Mouse (Mus musculus) hindbrain, embryonic 14.5 days (tissue): Measurements from ENCODE around the gene Eefsec. TPM values are rescaled to one million over a fixed set of nuclear protein-coding genes. Genes with fewer than 3 reads are reported as not detected.

ENCODE experiments used
- ATAC-seq: fragments of 200-750 bp; cut with Nextera tagmentation; 2 replicates; pipeline ENCODE4 v1.8.0; 2017; ENCODE audit warnings: moderate number of reproducible peaks, mild to moderate bottlenecking, moderate TSS enrichment, moderate library complexity; ENCODE audit not compliant: low FRiP score
- DNase-seq: peaks from one replicate; pipeline ENCODE4 v3.0.0-alpha.2; 2015; ENCODE audit warnings: low spot score
- H3K27ac ChIP-seq: fragments of 300-500 bp; sonication (generic); 2 replicates; pipeline ENCODE4 v1.5.1; 2014; ENCODE audit warnings: mild to moderate bottlenecking, moderate library complexity
- H3K27me3 ChIP-seq: fragments of 300-500 bp; sonication (generic); 2 replicates; pipeline ENCODE4 v1.6.1; 2014; ENCODE audit warnings: mild to moderate bottlenecking, low read length, mixed read lengths; ENCODE audit not compliant: control insufficient read depth, insufficient read depth
- H3K36me3 ChIP-seq: fragments of 300-500 bp; sonication (generic); replicated peaks from 2 replicates; pipeline ENCODE4 v1.6.1; 2014; ENCODE audit not compliant: control insufficient read depth, insufficient read depth
- H3K4me1 ChIP-seq: fragments of 300-500 bp; sonication (generic); replicated peaks from 2 replicates; pipeline ENCODE4 v1.6.1; 2014; ENCODE audit warnings: antibody characterized with exemption, low read length, mixed read lengths; ENCODE audit not compliant: control insufficient read depth, insufficient read depth
- H3K4me2 ChIP-seq: fragments of 300-500 bp; sonication (generic); replicated peaks from 2 replicates; pipeline ENCODE4 v1.6.1; 2014; ENCODE audit warnings: mild to moderate bottlenecking, moderate library complexity
- H3K4me3 ChIP-seq: fragments of 300-500 bp; sonication (generic); replicated peaks from 2 replicates; pipeline ENCODE4 v1.5.1; 2014; ENCODE audit warnings: mild to moderate bottlenecking, low read length
- H3K9ac ChIP-seq: fragments of 300-500 bp; sonication (generic); 2 replicates; pipeline ENCODE4 v1.6.1; 2014
- H3K9me3 ChIP-seq: fragments of 300-500 bp; sonication (generic); 2 replicates; pipeline ENCODE4 v1.6.1; 2016; ENCODE audit warnings: low read length; ENCODE audit not compliant: control insufficient read depth
- WGBS: fragments of 180-500 bp; shearing (Covaris S2); extraction: QIAGEN DNeasy Blood & Tissue Kit; methylation state at CpG from one replicate; pipeline ENCODE4 v1.1.7; 2014; 5-methylcytosine and 5-hydroxymethylcytosine counted together
- polyA plus RNA-seq: library from polyadenylated mRNA; unstranded; fragments of >200 nt; fragmentation: Nextera tagmentation; extraction: Ambion mirVana; gene quantifications from 2 replicates; pipeline ENCODE4 v1.2.1, GENCODE M21; 2014

Eefsec gene
- polyA plus RNA-seq, 1 experiment from 2014 or later, result 28.9 TPM

- H3K27ac ChIP-seq, result no peak overlapping the region
- H3K4me1 ChIP-seq, result no peaks in the 10 kb centered on the region
- H3K9me3 ChIP-seq, result no peaks in the 10 kb centered on the region
- ATAC-seq (no peak), DNase-seq (no peak)
- no peak overlapping the region for H3K4me3 ChIP-seq
- no peak overlapping the region for H3K9ac ChIP-seq
- H3K4me2 ChIP-seq, result no peak overlapping the region
- peaks cover 3% of the 10 kb centered on the region; the same call in 1 of the 2 replicates for H3K36me3 ChIP-seq
- H3K27me3 ChIP-seq, result no peaks in the 10 kb centered on the region
These were observed 88.1 kb downstream of the Eefsec start for GRCm38 (mm10) chr6:88358210-88358609.

GRCm38 (mm10) chr6:88355866-88356265 is 90.5 kb downstream of the Eefsec start:
- Histone ChIP-seq H3K4me3 (no peak overlapping the region), H3K4me2 (no peak overlapping the region), H3K4me1 (no peaks in the 10 kb centered on the region), H3K27me3 (no peaks in the 10 kb centered on the region), H3K27ac (no peak overlapping the region), H3K36me3 (peaks cover 3% of the 10 kb centered on the region; the same call in 1 of the 2 replicates), H3K9ac (no peak overlapping the region), H3K9me3 (no peaks in the 10 kb centered on the region)
- no peak for DNase-seq
- WGBS, result 85% methylated on average over 3 of the region's 3 CpGs
- no peak for ATAC-seq

GRCm38 (mm10) chr6:88352541-88352940 is 93.8 kb downstream of the Eefsec start:
- DNase-seq (no peak), ATAC-seq (no peak)
- Histone ChIP-seq H3K9ac (no peak overlapping the region), H3K27me3 (no peaks in the 10 kb centered on the region), H3K27ac (no peak overlapping the region), H3K4me3 (no peak overlapping the region), H3K9me3 (no peaks in the 10 kb centered on the region), H3K4me1 (no peaks in the 10 kb centered on the region), H3K36me3 (peaks cover 3% of the 10 kb centered on the region; the same call in 1 of the 2 replicates), H3K4me2 (no peak overlapping the region)
- WGBS, result 65% methylated on average over 4 of the region's 4 CpGs

- peaks cover 10% of the 10 kb centered on the region for H3K4me1 ChIP-seq
- H3K4me2 ChIP-seq, result no peak overlapping the region
- WGBS, result 97% methylated on average over 1 of the region's 1 CpGs
- ATAC-seq (no peak), DNase-seq (no peak)
- H3K9me3 ChIP-seq, result no peaks in the 10 kb centered on the region
- H3K27me3 ChIP-seq, result no peaks in the 10 kb centered on the region
- H3K27ac ChIP-seq, result no peak overlapping the region
- no peaks in the 10 kb centered on the region for H3K36me3 ChIP-seq
- H3K4me3 ChIP-seq, result no peak overlapping the region
- no peak overlapping the region for H3K9ac ChIP-seq
These were observed 99.6 kb downstream of the Eefsec start for GRCm38 (mm10) chr6:88346776-88347175.

- no peak overlapping the region for H3K27ac ChIP-seq
- H3K9ac ChIP-seq, result no peak overlapping the region
- no peak overlapping the region for H3K4me3 ChIP-seq
- H3K9me3 ChIP-seq, result no peaks in the 10 kb centered on the region
- DNase-seq, result no peak
- ATAC-seq, result no peak
- H3K27me3 ChIP-seq, result no peaks in the 10 kb centered on the region
- 49% methylated on average over 2 of the region's 2 CpGs for WGBS
- no peak overlapping the region for H3K4me2 ChIP-seq
- no peaks in the 10 kb centered on the region for H3K36me3 ChIP-seq
- H3K4me1 ChIP-seq, result peaks cover 10% of the 10 kb centered on the region
These were observed 101.0 kb downstream of the Eefsec start for GRCm38 (mm10) chr6:88345311-88345710.

GRCm38 (mm10) chr6:88343485-88344450 is 102.6 kb downstream of the Eefsec start:
- Histone ChIP-seq H3K27me3 (no peaks in the 10 kb centered on the region), H3K27ac (peak overlapping the region; percentile 45; the same call in 1 of the 2 replicates), H3K4me2 (0 out of 2 replicates have a peak overlapping the region, but pooled peaks have one; percentile 13), H3K4me1 (peaks cover 10% of the 10 kb centered on the region), H3K36me3 (no peaks in the 10 kb centered on the region), H3K9me3 (no peaks in the 10 kb centered on the region), H3K4me3 (no peak overlapping the region), H3K9ac (0 out of 2 replicates have a peak overlapping the region, but pooled peaks have one; percentile 9)
- 27% methylated on average over 7 of the region's 7 CpGs for WGBS
- ATAC-seq (peak; percentile 89), DNase-seq (peak; percentile 79)

GRCm38 (mm10) chr6:88342965-88343364 is 103.4 kb downstream of the Eefsec start:
- Histone ChIP-seq H3K36me3 (no peaks in the 10 kb centered on the region), H3K27me3 (no peaks in the 10 kb centered on the region), H3K27ac (peak overlapping the region; percentile 11; the same call in 1 of the 2 replicates), H3K9me3 (no peaks in the 10 kb centered on the region), H3K4me1 (peaks cover 10% of the 10 kb centered on the region), H3K9ac (0 out of 2 replicates have a peak overlapping the region, but pooled peaks have one; percentile 9), H3K4me2 (no peak overlapping the region), H3K4me3 (no peak overlapping the region)
- 88% methylated on average over 3 of the region's 3 CpGs for WGBS
- ATAC-seq, result no peak; the same call in 1 of the 2 replicates
- DNase-seq, result no peak

- no peak for DNase-seq
- H3K27ac ChIP-seq, result no peak overlapping the region
- H3K9me3 ChIP-seq, result no peaks in the 10 kb centered on the region
- no peak for ATAC-seq
- 96% methylated on average over 3 of the region's 3 CpGs for WGBS
- H3K4me3 ChIP-seq, result no peak overlapping the region
- H3K4me2 ChIP-seq, result no peak overlapping the region
- H3K36me3 ChIP-seq, result no peaks in the 10 kb centered on the region
- peaks cover 10% of the 10 kb centered on the region for H3K4me1 ChIP-seq
- no peak overlapping the region for H3K9ac ChIP-seq
- H3K27me3 ChIP-seq, result no peaks in the 10 kb centered on the region
These were observed 105.2 kb downstream of the Eefsec start for GRCm38 (mm10) chr6:88341182-88341581.

- H3K9me3 ChIP-seq, result no peaks in the 10 kb centered on the region
- H3K27me3 ChIP-seq, result no peaks in the 10 kb centered on the region
- peaks cover 10% of the 10 kb centered on the region for H3K4me1 ChIP-seq
These were observed 105.6 kb downstream of the Eefsec start for GRCm38 (mm10) chr6:88340761-88341160.

More at GRCm38 (mm10) chr6:88340761-88341160, 105.6 kb downstream of the Eefsec start:
- 93% methylated on average over 7 of the region's 7 CpGs for WGBS
- Histone ChIP-seq H3K27ac (no peak overlapping the region), H3K36me3 (no peaks in the 10 kb centered on the region), H3K9ac (no peak overlapping the region), H3K4me3 (no peak overlapping the region), H3K4me2 (no peak overlapping the region)
- DNase-seq (no peak), ATAC-seq (no peak)
